Mouse (Mus musculus) intestine, embryonic 15.5 days (tissue): Measurements from ENCODE around the gene Rsg1. TPM values are rescaled to one million over a fixed set of nuclear protein-coding genes. Genes with fewer than 3 reads are reported as not detected.

Experiments
- ATAC-seq: fragments of 200-750 bp; cut with Nextera tagmentation; 2 replicates; pipeline ENCODE4 v1.8.0; 2017; ENCODE audit warnings: moderate TSS enrichment, moderate library complexity
- H3K27ac ChIP-seq: fragments of 300-500 bp; sonication (generic); 2 replicates; pipeline ENCODE4 v1.5.1; 2015; ENCODE audit warnings: mild to moderate bottlenecking, inconsistent platforms
- H3K27me3 ChIP-seq: fragments of 300-500 bp; sonication (generic); replicated peaks from 2 replicates; pipeline ENCODE4 v1.6.1; 2015; ENCODE audit warnings: inconsistent platforms
- H3K36me3 ChIP-seq: fragments of 300-500 bp; sonication (generic); 2 replicates; pipeline ENCODE4 v1.6.1; 2015; ENCODE audit warnings: inconsistent platforms
- H3K4me1 ChIP-seq: fragments of 300-500 bp; sonication (generic); replicated peaks from 2 replicates; pipeline ENCODE4 v1.6.1; 2015; ENCODE audit warnings: inconsistent platforms
- H3K4me2 ChIP-seq: fragments of 300-500 bp; sonication (generic); replicated peaks from 2 replicates; pipeline ENCODE4 v1.6.1; 2015; ENCODE audit warnings: mild to moderate bottlenecking, inconsistent platforms
- H3K4me3 ChIP-seq: fragments of 300-500 bp; sonication (generic); replicated peaks from 2 replicates; pipeline ENCODE4 v1.5.1; 2015; ENCODE audit warnings: inconsistent platforms
- H3K9ac ChIP-seq: fragments of 300-500 bp; sonication (generic); 2 replicates; pipeline ENCODE4 v1.6.1; 2015; ENCODE audit warnings: inconsistent platforms
- H3K9me3 ChIP-seq: fragments of 300-500 bp; sonication (generic); 2 replicates; pipeline ENCODE4 v1.6.1; 2016; ENCODE audit warnings: inconsistent platforms
- WGBS: fragments of 180-500 bp; shearing (Covaris S2); methylation state at CpG from one replicate; pipeline ENCODE4 v1.1.7; 2015; 5-methylcytosine and 5-hydroxymethylcytosine counted together
- polyA plus RNA-seq: library from polyadenylated mRNA; unstranded; fragments of >200 nt; fragmentation: Nextera tagmentation; extraction: Ambion mirVana; gene quantifications from 2 replicates; pipeline ENCODE4 v1.2.1, GENCODE M21; 2015

Rsg1 gene
- polyA plus RNA-seq, 1 experiment from 2014 or later, result 5.1 TPM

- 75% methylated on average over 2 of the region's 2 CpGs for WGBS
- Histone ChIP-seq H3K4me3 (no peak overlapping the region), H3K36me3 (0 out of 2 replicates have a peak, but pooled peaks cover 4% of the 10 kb centered on the region), H3K27me3 (peaks cover 7% of the 10 kb centered on the region), H3K4me2 (no peak overlapping the region), H3K9me3 (no peaks in the 10 kb centered on the region), H3K27ac (no peak overlapping the region), H3K4me1 (peaks cover 24% of the 10 kb centered on the region), H3K9ac (no peak overlapping the region)
- no peak for ATAC-seq
Measured at GRCm38 (mm10) chr4:141252641-141253040, 38.9 kb downstream of the Rsg1 start.

- H3K27ac ChIP-seq, result 0 out of 2 replicates have a peak overlapping the region, but pooled peaks have one; percentile 19
- peaks cover 14% of the 10 kb centered on the region for H3K4me1 ChIP-seq
- H3K4me3 ChIP-seq, result no peak overlapping the region
- ATAC-seq, result peak; percentile 52
- H3K4me2 ChIP-seq, result 0 out of 2 replicates have a peak overlapping the region, but pooled peaks have one; percentile 11
- 55% methylated on average over 16 of the region's 16 CpGs for WGBS
- H3K36me3 ChIP-seq, result 0 out of 2 replicates have a peak, but pooled peaks cover 4% of the 10 kb centered on the region
- H3K9ac ChIP-seq, result no peak overlapping the region
- no peaks in the 10 kb centered on the region; the same call in 1 of the 2 replicates for H3K27me3 ChIP-seq
- no peaks in the 10 kb centered on the region for H3K9me3 ChIP-seq
Measured at GRCm38 (mm10) chr4:141254234-141254633, 40.5 kb downstream of the Rsg1 start.

GRCm38 (mm10) chr4:141257440-141257839 is 43.7 kb downstream of the Rsg1 start:
- no peaks in the 10 kb centered on the region for H3K27me3 ChIP-seq
- H3K9me3 ChIP-seq, result no peaks in the 10 kb centered on the region
- H3K36me3 ChIP-seq, result no peaks in the 10 kb centered on the region
- no peak overlapping the region for H3K27ac ChIP-seq
- H3K4me1 ChIP-seq, result peaks cover 14% of the 10 kb centered on the region
- WGBS, result 74% methylated on average over 5 of the region's 5 CpGs
- no peak overlapping the region for H3K9ac ChIP-seq
- H3K4me3 ChIP-seq, result no peak overlapping the region
- ATAC-seq, result no peak
- no peak overlapping the region for H3K4me2 ChIP-seq

GRCm38 (mm10) chr4:141259413-141259812 is 45.7 kb downstream of the Rsg1 start:
- Histone ChIP-seq H3K4me3 (no peak overlapping the region), H3K9me3 (no peaks in the 10 kb centered on the region), H3K27ac (no peak overlapping the region), H3K36me3 (no peaks in the 10 kb centered on the region), H3K4me1 (peaks cover 10% of the 10 kb centered on the region), H3K4me2 (peak overlapping the region; percentile 45; the same call in 1 of the 2 replicates), H3K9ac (no peak overlapping the region), H3K27me3 (no peaks in the 10 kb centered on the region)
- 78% methylated on average over 12 of the region's 12 CpGs for WGBS
- ATAC-seq, result no peak

GRCm38 (mm10) chr4:141260007-141260723 is 46.4 kb downstream of the Rsg1 start:
- Histone ChIP-seq H3K9ac (no peak overlapping the region), H3K27ac (no peak overlapping the region), H3K4me2 (peak overlapping the region; percentile 45), H3K4me3 (peak overlapping the region; percentile 9), H3K27me3 (no peaks in the 10 kb centered on the region), H3K36me3 (no peaks in the 10 kb centered on the region), H3K9me3 (no peaks in the 10 kb centered on the region), H3K4me1 (peaks cover 4% of the 10 kb centered on the region; the same call in 1 of the 2 replicates)
- WGBS, result 39% methylated on average over 16 of the region's 16 CpGs
- peak; percentile 76 for ATAC-seq

- no peak overlapping the region for H3K27ac ChIP-seq
- H3K36me3 ChIP-seq, result no peaks in the 10 kb centered on the region
- no peaks in the 10 kb centered on the region for H3K4me1 ChIP-seq
- WGBS, result 78% methylated on average over 10 of the region's 10 CpGs
- no peaks in the 10 kb centered on the region for H3K27me3 ChIP-seq
- H3K4me3 ChIP-seq, result no peak overlapping the region
- no peak overlapping the region for H3K4me2 ChIP-seq
- no peak overlapping the region for H3K9ac ChIP-seq
- no peak for ATAC-seq
- no peaks in the 10 kb centered on the region for H3K9me3 ChIP-seq
Measured at GRCm38 (mm10) chr4:141262906-141263637, 49.3 kb downstream of the Rsg1 start.

- H3K9me3 ChIP-seq, result no peaks in the 10 kb centered on the region
- 87% methylated on average over 3 of the region's 3 CpGs for WGBS
- no peak overlapping the region for H3K4me2 ChIP-seq
- no peak overlapping the region for H3K27ac ChIP-seq
- no peaks in the 10 kb centered on the region for H3K36me3 ChIP-seq
- ATAC-seq, result no peak
- no peak overlapping the region for H3K9ac ChIP-seq
- no peak overlapping the region for H3K4me3 ChIP-seq
- no peaks in the 10 kb centered on the region for H3K4me1 ChIP-seq
- H3K27me3 ChIP-seq, result no peaks in the 10 kb centered on the region
Measured at GRCm38 (mm10) chr4:141265979-141266637, 52.4 kb downstream of the Rsg1 start.

GRCm38 (mm10) chr4:141267250-141267649 is 53.5 kb downstream of the Rsg1 start:
- no peak overlapping the region for H3K27ac ChIP-seq
- ATAC-seq, result no peak
- H3K9me3 ChIP-seq, result no peaks in the 10 kb centered on the region
- no peaks in the 10 kb centered on the region for H3K27me3 ChIP-seq
- H3K4me2 ChIP-seq, result no peak overlapping the region
- H3K4me1 ChIP-seq, result peaks cover 9% of the 10 kb centered on the region
- no peaks in the 10 kb centered on the region for H3K36me3 ChIP-seq
- H3K9ac ChIP-seq, result no peak overlapping the region
- WGBS, result 87% methylated on average over 3 of the region's 3 CpGs
- no peak overlapping the region for H3K4me3 ChIP-seq

GRCm38 (mm10) chr4:141267837-141268236 is 54.1 kb downstream of the Rsg1 start:
- 43% methylated on average over 9 of the region's 9 CpGs for WGBS
- Histone ChIP-seq H3K27me3 (no peaks in the 10 kb centered on the region), H3K4me2 (no peak overlapping the region), H3K27ac (no peak overlapping the region), H3K4me1 (peaks cover 9% of the 10 kb centered on the region), H3K9ac (no peak overlapping the region), H3K36me3 (no peaks in the 10 kb centered on the region), H3K9me3 (no peaks in the 10 kb centered on the region), H3K4me3 (no peak overlapping the region)
- no peak for ATAC-seq

GRCm38 (mm10) chr4:141268350-141268749 is 54.6 kb downstream of the Rsg1 start:
- no peak for ATAC-seq
- Histone ChIP-seq H3K9ac (no peak overlapping the region), H3K36me3 (no peaks in the 10 kb centered on the region), H3K4me3 (no peak overlapping the region), H3K27ac (no peak overlapping the region), H3K27me3 (no peaks in the 10 kb centered on the region), H3K4me1 (peaks cover 13% of the 10 kb centered on the region), H3K9me3 (no peaks in the 10 kb centered on the region), H3K4me2 (no peak overlapping the region)
- WGBS, result 77% methylated on average over 4 of the region's 4 CpGs

GRCm38 (mm10) chr4:141269080-141269479 is 55.3 kb downstream of the Rsg1 start:
- ATAC-seq, result no peak
- H3K27me3 ChIP-seq, result no peaks in the 10 kb centered on the region
- 81% methylated on average over 6 of the region's 6 CpGs for WGBS
- no peak overlapping the region for H3K9ac ChIP-seq
- H3K27ac ChIP-seq, result no peak overlapping the region
- no peaks in the 10 kb centered on the region for H3K36me3 ChIP-seq
- H3K4me1 ChIP-seq, result peaks cover 17% of the 10 kb centered on the region
- H3K9me3 ChIP-seq, result no peaks in the 10 kb centered on the region
- H3K4me3 ChIP-seq, result no peak overlapping the region
- no peak overlapping the region for H3K4me2 ChIP-seq

- ATAC-seq, result no peak
- H3K4me2 ChIP-seq, result no peak overlapping the region
- no peak overlapping the region for H3K27ac ChIP-seq
- no peaks in the 10 kb centered on the region for H3K9me3 ChIP-seq
- no peaks in the 10 kb centered on the region for H3K36me3 ChIP-seq
- H3K9ac ChIP-seq, result no peak overlapping the region
- H3K4me3 ChIP-seq, result no peak overlapping the region
- H3K27me3 ChIP-seq, result no peaks in the 10 kb centered on the region
- peaks cover 26% of the 10 kb centered on the region for H3K4me1 ChIP-seq
- WGBS, result 68% methylated on average over 15 of the region's 15 CpGs
Measured at GRCm38 (mm10) chr4:141270201-141270940, 56.6 kb downstream of the Rsg1 start.
